Mouse (Mus musculus) large intestine, adult 2 months (tissue): Measurements from ENCODE around the gene Gcnt4. TPM values are rescaled to one million over a fixed set of nuclear protein-coding genes. Genes with fewer than 3 reads are reported as not detected.
A peak's percentile ranks its signal among the peaks of the same experiment; 100 is the strongest.
"Not testable (repeated sequence)": the region's sequence is repeated elsewhere in the genome, so short reads cannot be mapped to it uniquely, and the experiment has no call there.

ENCODE experiments used
- DNase-seq: peaks from one replicate; pipeline ENCODE4 v3.0.0-alpha.2; 2012; ENCODE audit warnings: low read depth, low spot score
- WGBS: fragments of 180-500 bp; shearing (Covaris S2); methylation state at CpG from one replicate; pipeline ENCODE4 v1.1.7; 2018; 5-methylcytosine and 5-hydroxymethylcytosine counted together
- polyA plus RNA-seq: library from polyadenylated mRNA; depleted of rRNA; stranded (reverse); fragments of >200 nt; gene quantifications from 2 replicates; pipeline ENCODE4 v1.2.3, GENCODE M21; 2012; rRNA removed

Gene Gcnt4
- polyA plus RNA-seq: 10.7 and 23.6 TPM in 2 replicates

DNA sequence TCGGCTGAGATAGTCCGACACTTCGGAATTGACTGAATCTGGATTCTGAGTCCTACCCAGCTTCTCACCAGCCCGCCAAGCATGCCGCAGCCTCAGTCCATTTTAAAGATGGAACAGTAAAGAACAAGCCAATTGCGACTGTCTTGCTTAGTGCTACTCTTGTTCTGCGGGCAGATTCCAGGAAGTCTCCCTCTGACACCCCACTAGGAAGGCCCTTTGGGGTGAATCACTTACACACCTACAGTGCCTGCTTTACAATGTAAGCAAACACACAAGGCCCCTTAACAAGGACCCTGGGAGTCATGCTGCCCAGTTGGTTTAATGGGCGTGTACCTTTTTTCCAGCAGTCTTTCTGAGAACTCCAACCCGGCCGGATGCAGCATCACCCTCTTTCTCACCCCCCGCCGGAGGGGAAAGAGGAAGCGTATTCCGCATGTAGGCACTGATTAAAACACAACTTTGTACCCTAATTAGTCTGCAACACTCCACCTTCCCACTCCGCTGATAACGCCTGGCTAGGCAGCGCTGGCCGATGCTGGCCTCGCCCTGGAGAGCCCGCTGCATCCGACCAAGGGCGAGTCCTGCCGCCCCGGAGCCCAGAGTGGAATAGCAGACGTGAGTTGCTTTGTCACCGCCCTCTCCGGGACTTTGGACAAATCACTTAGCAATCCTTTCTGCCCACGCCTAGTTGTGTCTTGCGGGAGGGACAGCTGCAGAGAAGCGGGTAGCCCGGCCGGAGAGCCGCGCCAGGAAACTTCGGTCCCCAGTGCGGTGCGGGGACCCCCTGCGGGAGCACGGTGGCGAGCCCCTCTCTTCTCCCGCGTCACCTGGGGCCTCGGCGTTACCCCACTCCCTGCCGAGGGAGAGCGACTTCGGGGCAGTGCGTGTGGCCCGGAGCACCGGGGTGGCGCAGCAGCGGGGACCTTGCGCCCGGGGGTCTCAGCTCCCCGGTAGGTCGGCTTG is at the start of gene Gcnt4:
Gene Gcnt4 (plus strand): TSS at position 691 of the 963 bp plus-strand sequence.
- WGBS: 8% methylated on average over 56 of the region's 56 CpGs
- DNase-seq: peak; percentile 48

DNA sequence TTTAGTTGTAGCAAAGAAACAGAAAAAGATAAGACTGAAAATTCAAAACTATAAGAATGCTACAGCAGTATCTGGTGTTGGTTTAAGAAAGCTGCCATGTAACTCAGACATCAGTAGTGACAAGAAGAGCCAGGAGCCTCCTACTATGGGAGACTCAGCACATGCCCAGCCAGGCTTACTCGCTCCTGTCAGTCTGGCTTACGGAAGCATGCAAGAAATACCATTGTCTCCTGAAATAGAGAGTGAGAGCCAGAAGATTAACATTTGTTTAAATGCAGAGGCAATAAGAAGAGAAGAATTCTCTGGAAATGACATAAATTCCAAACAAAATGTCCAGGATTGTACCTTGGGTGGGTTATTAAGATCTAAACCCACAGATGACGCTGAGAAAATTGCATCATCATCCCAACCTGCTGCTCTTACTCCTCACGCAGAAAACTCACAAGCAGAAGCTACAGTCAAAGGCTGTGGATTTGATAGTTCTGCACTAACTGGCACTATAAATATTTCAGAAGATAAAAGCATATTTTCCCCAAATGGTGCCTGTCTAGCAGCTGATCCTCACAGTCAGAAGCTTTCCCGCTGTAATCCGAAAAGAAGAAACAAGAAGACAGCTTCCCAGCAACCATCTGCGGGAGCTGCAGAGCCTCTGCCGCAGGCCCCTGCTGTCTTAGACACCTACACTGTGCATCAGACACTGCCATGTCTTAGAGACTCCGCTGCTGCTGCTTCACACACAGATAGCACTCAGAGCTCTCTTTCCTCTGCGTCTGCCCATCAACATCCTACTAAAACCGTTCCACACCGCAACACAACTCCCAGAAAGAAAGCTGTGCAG is 46.0 kb upstream of the Gcnt4 start:
- no peak for DNase-seq
- 75% methylated on average over 12 of the region's 12 CpGs for WGBS

DNA sequence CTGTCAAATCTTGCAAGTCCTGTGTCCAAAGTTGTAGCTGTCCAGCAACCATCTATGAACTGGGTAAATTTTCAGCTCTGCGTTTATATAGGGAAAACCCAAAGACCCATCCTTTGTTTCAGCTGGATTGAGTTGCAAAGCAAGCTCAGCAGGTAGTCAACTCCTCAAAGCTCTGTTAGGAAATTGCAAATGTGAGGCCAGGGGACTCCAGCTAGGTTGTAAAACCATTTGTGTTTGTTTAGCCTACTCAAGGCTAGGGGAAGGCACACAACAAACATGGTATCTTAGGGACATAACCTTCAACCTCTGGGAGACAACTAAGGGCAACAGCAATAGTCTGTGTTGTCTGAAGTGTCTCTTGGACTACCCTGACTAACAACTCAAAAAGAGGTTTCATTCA is 40.0 kb upstream of the Gcnt4 start:
- 39% methylated on average over 1 of the region's 1 CpGs for WGBS
- DNase-seq: no peak

DNA sequence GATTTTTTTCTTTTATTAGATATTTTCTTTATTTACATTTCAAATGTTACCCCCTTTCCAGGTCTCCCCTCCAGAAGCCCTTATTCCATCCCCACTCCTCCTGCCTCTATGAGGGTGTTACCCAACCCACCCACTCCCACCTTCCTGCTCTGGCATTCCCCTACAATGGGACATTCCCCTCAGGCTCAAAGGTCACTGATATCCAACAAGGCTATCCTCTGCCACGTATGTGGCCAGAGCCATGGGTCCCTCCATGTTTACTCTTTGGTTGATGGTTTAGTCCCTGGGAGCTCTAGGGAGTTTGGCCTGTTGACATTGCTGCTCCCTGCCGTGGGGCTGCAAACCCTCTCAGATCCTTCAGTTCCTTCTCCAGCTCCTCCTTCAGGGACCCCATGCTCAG is 34.5 kb upstream of the Gcnt4 start:
- WGBS: 19% methylated on average over 2 of the region's 2 CpGs
- no peak for DNase-seq

DNA sequence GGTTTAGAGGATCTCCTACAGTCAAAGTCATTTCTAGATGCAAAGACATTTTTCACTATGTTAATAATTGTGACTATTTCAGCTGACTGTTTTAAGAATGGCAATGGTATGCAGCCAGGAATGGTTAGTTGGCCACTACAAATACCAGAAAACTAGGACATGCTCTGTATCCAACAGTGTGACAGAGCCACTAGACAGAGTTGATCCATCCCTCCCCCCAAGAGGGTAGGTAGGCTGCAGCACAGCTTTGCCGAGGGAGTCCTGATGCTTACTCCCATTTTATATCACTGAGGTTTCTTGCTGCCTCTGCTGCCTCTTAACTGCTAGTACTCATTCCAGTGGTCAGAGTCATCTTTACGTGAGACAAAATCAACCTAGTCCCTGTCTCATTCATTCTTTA is 29.3 kb upstream of the Gcnt4 start:
- DNase-seq: no peak
- WGBS: 79% methylated on average over 2 of the region's 2 CpGs

DNA sequence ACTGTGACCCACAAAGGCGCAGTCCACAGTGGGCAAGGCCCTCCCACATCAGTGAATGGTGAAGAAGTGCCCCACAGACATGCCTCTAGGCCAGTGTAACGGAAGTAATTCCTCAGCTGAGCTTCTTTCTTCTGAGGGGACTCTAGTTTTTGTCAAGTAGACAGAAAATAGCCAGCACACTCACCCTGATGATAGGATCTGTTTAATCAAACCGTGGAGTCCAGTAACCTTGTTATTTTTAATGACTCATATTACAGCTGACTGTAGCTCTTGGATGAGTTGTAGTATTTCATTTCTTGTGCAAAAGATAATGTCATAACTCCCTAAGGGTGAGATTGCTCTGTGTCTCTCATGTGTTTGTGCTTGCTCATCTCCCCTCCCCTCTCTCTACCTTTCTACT is 17.8 kb upstream of the Gcnt4 start:
- WGBS: 62% methylated on average over 3 of the region's 3 CpGs
- DNase-seq: no peak

DNA sequence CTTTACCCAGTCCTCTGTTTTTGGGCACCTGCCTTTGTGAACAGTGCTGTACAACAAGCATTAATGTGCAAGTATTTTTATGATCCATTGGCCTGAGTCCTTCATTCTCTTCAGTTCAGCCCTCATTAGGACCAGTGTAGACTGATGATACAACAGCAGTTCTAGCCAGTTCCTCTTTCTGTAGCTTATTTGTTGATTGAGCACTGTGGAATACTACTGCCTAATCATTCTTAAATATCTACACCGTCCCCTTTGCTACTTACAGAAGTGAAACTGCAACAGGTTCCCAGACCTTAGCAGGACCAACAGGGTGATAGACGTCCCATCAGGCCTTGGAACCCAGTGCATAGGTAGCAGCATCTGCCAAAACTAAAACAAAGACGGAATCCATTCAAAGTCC is 13.3 kb upstream of the Gcnt4 start:
- 74% methylated on average over 3 of the region's 3 CpGs for WGBS
- DNase-seq: no peak

DNA sequence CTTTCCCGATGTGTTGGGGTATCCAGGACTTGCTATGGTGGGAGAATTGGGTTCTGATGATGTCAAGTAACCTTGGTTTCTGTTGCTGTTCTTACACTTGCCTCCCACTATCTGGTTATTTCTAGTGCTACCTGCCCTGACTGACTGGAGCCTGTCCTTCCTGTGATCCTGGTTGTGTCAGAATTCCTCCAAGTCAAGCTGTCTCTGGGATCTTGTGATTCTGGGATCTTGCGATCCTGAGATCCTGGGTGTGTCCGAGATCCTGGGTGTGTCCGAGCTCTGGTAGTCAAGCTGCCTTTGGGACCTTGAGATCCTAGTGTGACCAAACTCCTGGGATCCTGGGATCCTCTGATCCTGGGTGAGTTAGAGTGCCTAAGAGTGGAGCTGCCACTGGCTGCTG is 1.4 kb upstream of the Gcnt4 start:
- WGBS: 62% methylated on average over 4 of the region's 4 CpGs
- not testable (repeated sequence) for DNase-seq

DNA sequence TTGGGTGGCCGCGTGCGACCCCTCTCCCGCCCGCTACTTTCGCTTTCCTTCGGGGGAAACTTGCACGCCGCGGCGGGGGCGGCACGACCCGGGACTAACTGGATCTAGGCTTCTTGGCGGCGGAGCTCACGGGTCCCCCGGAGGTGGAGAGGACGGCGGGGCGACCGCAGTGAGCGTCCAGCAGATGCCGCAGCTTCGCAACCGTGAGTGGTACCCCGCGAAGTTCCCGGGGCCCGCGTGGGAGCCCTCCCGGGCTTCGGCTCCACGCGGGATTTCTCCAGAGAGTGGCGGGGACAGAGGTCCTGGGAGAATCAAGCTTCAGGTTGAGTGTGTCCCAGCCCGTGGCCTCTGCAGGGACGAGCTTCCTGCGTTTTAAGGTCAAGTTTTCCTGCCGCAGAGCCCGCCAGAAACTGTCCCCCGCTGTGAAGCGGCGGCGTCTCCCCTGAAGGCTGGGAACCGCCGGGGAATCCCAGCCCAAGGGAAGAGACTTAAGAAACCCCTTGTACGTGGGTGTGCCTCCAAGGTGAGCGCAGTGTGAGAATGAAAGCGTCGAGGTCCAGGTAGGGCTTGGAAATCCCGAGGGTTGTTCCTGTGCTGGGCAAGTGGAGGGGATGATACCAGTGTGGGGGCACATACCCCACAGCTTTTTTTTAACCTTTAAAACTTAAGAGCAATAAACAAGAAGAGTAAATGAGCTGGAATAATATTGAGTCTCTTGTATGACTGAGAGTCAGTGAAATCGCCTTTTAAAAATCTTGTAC is 676 bp downstream of the Gcnt4 start:
- WGBS: 1% methylated on average over 53 of the region's 53 CpGs
- DNase-seq: no peak

DNA sequence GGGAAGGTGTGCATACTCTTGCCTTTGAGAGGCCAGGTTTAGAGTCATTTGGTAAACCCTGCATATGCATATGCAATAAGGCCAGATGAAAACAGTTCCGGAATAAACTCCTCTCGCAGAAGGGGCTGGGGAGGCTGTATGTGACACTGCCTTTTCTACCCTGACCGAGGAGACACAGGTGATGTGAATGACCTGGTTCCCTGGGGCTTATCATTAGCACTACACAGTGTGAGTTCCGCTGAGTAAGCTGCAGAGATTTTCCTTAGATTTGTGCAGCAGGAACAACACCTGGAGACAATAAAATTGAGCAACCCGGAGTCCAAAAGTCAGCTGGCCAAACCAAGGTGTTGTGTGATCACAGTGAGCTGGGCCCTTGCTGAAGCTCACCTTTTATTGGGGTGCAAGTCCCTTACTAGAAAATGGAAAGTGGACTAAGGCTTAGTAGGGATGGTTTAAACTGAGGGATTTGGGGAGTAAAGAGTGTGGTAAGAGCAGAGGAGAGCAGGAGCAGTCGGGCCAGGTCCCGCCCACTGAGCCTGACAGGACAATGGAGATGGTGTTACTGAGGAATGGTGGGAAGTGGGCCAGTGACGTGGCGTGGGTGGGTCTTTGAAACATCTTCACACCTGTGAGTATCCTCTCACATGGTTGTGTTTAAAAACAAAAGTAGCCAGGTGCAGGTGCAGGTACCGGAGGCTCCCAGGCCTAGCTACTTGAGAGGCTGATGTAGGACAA is 1.7 kb downstream of the Gcnt4 start:
- peak; percentile 48 for DNase-seq
- WGBS: 34% methylated on average over 10 of the region's 10 CpGs

DNA sequence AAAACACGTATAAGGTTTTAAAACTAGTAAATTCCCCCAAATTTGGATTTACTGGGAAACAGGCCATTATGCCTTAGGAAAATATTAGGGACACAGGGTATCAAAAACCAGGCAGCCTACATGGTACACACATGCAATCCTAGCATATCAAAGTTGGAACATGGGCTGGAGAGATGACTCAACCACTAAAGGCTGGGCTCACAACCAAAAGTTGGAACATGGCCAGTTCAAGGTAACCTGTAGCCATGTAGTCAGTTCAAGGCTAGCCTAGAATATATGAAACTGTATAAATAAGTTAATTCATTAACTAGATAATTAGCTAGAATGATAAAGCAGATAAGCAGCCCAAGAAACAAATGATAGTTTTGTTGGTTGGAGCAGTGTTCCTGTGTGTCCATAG is 3.3 kb downstream of the Gcnt4 start:
- WGBS: 98% methylated on average over 1 of the region's 1 CpGs
- no peak for DNase-seq

DNA sequence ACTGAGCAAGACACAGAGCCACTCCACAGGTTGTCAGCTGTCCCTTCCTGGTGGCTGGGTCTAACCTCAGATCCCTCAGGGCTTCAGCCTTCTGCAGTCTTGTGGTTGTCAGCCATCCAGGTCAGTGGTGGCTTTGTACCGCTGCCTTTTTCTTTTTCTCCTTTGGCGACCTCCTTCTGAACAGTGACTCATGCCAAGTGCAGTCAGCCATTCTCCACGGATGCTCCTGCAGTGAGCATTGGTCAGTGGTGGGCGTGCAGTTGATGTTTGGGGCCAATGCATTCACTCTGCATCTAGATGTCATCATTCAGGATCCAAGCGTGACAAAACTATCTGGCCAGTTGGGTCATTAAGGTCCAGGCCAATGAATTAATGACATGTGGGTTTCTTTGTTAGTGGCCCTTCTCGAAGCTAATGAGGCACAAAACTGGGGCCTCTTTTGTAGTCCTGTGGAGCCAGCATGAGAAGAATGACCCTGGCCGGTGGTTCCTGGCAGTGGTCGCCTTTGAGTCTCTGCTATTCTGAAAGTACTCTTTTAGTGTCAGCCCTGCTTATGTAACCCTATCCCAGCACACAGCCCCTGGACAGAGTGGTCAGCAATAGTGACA is 4.0 kb downstream of the Gcnt4 start:
- WGBS: 75% methylated on average over 8 of the region's 8 CpGs
- DNase-seq: no peak

DNA sequence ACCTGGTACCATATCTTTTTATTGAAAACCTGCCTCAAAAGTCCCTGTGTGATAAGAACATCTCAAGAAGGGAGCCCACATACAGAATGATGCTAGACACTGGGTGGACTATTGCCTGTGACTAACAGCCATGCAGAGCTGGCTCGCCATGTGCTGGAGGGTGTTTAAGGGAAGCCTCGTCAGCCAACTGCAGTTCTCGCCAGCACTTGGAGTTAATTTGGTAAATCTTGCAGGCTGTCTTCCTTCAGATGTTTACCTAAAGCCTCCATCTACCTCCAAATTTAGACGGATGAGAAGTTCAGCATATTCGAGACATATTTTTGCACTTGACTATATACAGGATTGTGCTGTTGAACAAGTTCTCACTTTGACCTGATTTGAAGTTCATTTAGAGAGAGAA is 8.3 kb downstream of the Gcnt4 start:
- WGBS: 82% methylated on average over 5 of the region's 5 CpGs

DNA sequence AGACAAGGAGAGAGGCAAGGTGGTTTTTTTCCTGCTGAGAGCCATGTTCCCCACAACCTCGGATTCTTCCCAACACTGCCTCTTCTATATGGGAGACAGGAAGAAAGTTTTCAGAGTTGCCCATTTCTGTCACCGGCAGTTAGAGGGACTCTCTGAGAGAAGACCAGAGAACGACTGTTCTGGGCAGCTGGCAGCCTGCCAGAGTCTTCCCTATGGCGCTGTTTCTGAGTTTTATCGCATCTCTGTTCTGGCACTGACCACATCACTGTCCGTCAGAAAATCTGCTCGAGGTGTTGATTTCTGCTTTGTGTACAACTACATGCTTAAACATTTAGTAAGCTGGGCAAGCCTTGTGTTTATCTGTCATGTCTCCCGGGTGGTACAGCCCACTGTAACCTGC is 8.9 kb downstream of the Gcnt4 start:
- no peak for DNase-seq
- 39% methylated on average over 8 of the region's 8 CpGs for WGBS

More for the DNA sequence above, 8.3 kb downstream of the Gcnt4 start:
- DNase-seq: no peak

DNA sequence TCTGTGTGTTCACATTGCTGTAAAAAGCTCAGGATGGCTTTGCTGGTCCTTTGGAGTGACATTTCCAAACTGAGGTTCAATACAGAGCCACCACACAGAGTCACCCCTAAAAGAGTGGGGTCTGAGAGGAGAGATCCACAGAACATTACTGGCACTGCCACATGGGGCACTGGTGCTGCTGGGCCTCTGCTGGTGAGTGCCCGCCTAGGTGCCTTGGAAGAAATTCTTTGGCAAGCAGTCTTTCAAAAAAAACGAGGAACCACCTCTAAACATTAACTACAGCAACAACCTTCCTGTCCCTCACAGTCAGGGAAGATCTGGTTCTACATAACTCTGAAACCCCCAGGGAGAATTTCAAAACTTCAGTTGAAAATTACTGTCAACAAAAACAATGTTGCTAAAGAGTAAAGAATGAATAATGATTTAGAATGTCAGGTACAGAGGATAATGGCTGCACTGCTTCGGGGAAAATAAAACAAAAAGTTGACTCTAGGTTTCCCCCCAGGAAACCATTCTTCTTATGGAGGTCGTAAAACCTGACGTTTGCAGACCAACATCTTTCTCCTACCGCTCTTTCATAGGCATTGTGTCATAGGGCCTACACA is 11.8 kb downstream of the Gcnt4 start:
- WGBS: 45% methylated on average over 6 of the region's 6 CpGs
- no peak for DNase-seq

DNA sequence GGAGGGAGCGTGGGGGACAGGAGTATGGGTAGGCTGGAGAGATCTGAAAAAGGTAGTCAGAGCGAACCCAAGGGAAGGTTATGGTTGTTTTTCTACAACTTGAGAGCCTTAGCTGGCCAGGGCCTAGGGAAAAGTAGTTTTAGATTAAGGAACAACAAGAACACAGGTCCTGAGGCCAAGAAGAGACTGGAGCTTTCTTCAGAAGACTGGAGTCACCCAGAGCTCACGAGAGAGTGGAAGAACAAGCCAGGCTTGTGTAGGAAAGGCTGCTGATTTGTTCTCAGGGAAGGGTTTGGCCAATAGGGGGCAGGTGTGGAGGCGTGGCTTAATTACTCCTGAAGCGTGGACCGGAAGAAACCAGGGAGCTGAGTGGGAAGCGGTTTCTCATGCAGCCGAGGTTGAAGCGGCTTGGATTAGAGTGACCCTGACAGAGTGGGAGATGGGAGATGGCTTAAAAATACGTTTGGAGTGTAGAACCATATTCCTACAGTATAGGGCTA is 12.6 kb downstream of the Gcnt4 start:
- WGBS: 82% methylated on average over 10 of the region's 10 CpGs
- DNase-seq: no peak

DNA sequence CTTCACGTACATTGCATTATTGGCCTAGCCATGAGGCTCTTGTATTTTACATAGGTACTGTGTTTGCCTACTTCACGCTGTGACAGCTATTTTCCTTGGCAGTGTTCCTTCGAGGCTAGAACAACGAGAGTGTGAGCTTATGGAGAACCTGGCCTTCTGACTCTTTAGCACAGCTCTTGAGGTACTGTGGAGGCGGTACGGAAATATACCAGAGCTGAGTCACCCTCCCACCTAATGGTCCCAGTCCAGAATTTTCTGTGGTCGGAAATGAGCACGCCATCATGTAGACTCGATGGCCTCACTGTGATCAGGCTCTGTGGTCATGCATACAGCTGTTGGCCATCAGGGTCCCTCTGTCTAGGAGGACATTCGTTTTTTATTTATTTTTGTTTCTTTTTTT is 15.2 kb downstream of the Gcnt4 start:
- 78% methylated on average over 10 of the region's 10 CpGs for WGBS
- no peak for DNase-seq

DNA sequence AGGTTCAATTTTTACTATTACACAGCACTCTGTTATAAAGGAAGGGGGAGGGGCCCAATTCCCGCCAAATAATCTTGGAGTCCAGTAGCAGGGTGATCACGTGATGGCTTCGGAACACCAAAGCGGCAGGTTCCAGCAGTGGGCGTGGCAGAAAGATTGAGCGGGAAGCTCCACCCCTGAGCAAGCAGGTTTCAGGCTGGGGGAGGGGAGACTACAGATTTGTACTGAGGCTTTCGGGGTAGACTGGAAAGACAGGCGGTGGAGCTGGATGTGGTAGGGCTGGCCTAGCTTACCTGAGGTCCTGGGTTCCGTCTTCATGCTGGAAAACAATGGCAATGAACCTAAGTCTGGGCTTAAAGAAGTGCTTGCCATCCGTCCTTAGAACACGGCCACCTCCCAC is 17.0 kb downstream of the Gcnt4 start:
- 84% methylated on average over 11 of the region's 11 CpGs for WGBS
- DNase-seq: not testable (repeated sequence)
